Comparison of ENCODE assay signal across 16 mouse cellular contexts in genomic region chr2:157399797-157400196, GRCm38 (mm10). TPM values are rescaled to one million over a fixed set of nuclear protein-coding genes. Genes with fewer than 3 reads are reported as not detected.
"Had no signal": no experiment of that assay in that cellular context is flagged by ENCODE, and none has a peak within 500 bp of the region (broad histone marks: within the 10 kb centered on the region; RNA-seq: fewer than 3 reads in every experiment).

No protein-coding gene starts in this region.

- H3K4me3 ChIP-seq: intestine, embryonic 15.5 days; layer of hippocampus, adult 2 months; limb, embryonic 13.5 days; midbrain, embryonic 13.5 days had no signal

- H3K9me3 ChIP-seq: intestine, embryonic 15.5 days; midbrain, embryonic 13.5 days had no signal

- H3K27ac ChIP-seq: intestine, embryonic 15.5 days; layer of hippocampus, adult 2 months; limb, embryonic 13.5 days; liver, embryonic 14.5 days; macrophage; midbrain, embryonic 13.5 days had no signal

- DNase-seq: kidney, adult 2 months; left cerebral cortex, postnatal 4 days; right cerebral cortex, postnatal 14 days; thymus, postnatal 4 days had no signal

- H3K4me1 ChIP-seq: limb, embryonic 13.5 days had no signal

- H3K27me3 ChIP-seq: intestine, embryonic 15.5 days; limb, embryonic 13.5 days; midbrain, embryonic 13.5 days had no signal

- ATAC-seq: intestine, embryonic 15.5 days; midbrain, embryonic 13.5 days had no signal

- H3K9ac ChIP-seq: intestine, embryonic 15.5 days; limb, embryonic 13.5 days; liver, embryonic 14.5 days; midbrain, embryonic 13.5 days had no signal

RNA-seq across cellular contexts. Expression of gene Ghrh, which starts 52.5 kb away (rescaled TPM):
- total RNA-seq: layer of hippocampus, adult 2 months; layer of hippocampus, postnatal 14 days; left cerebral cortex, adult 18-20 months; left cerebral cortex, postnatal 10 days; left cerebral cortex, postnatal 4 days; liver, adult 2 months had no signal
- polyA plus RNA-seq: kidney, adult 2 months; kidney, embryonic 16.5 days; limb, embryonic 13.5 days; liver, adult 2 months; macrophage; neural tube, embryonic 14.5 days had no signal
